Mouse (Mus musculus): ENCODE data around the gene Gm49486. TPM values are rescaled to one million over a fixed set of nuclear protein-coding genes. Genes with fewer than 3 reads are reported as not detected.
"Not testable (repeated sequence)": the region's sequence is repeated elsewhere in the genome, so short reads cannot be mapped to it uniquely, and the experiment has no call there.

The Gm49486 gene
- total RNA-seq, 2 experiments from 2014 or later: 0.20 TPM; not detected in 1

GRCm38 (mm10) chr15:79224685-79225084 is 4.5 kb upstream of the Gm49486 start:
- ATAC-seq (ENCODE audit: poor library complexity, severe bottlenecking): peak; percentile 78

DNA sequence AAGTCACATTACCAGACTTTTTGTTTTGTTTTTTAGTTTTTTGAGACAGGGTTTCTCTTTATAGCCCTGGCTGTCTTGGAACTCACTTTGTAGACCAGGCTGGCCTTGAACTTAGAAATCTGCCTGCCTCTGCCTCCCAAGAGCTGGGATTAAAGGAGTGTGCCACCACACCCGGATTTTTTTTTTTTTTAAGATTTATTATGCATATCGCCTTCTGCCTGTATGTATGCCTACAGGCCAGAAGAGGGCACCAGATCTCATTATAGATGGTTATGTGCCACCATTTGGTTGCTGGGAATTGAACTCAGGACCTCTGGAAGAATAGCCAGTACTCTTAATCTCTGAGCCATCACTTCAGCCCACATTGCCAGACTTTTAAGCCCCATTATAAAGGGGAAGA is 3.4 kb upstream of the Gm49486 start:
- ATAC-seq (ENCODE audit: poor library complexity, severe bottlenecking): not testable (repeated sequence)

DNA sequence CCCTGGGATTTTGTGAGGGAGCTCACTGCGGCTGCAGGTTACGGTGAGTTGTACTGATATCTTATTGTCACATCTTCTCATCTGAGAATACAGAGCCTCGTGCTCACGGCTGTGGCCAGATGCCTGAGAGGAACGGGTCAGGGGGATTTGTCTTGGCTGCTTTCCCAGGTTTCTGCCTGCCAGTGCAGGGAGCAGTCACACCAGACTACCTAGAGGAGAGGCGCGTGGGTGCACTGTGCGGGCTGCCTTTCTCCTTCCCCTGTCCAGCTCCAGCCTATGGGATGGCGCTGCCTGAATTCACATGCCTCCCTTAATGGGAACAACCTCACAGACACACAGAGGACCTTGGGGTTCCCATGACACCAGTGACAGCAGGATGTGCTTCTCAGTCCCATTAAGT is 6.1 kb downstream of the Gm49486 start:
- ATAC-seq (ENCODE audit: poor library complexity, severe bottlenecking): no peak

DNA sequence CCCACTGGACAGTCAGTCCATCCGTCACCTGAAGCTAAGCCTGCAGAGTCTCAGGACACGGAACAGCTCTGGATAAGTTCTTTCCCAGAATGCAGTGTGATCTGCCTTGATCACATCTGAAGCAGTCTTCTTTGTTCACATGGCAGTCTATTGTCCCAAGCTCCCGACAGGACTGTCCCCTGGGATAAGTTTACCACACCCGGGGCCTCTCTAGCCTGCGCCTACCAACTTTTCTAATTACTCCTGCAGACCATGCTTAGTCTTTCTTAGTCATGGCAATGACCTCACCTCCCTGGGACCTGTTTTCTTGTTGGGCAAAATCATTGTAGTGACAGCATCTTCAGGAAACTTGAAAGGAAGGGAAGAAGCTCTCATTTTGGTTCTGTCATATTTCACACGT is 8.8 kb downstream of the Gm49486 start:
- no peak for ATAC-seq (ENCODE audit: poor library complexity, severe bottlenecking)

DNA sequence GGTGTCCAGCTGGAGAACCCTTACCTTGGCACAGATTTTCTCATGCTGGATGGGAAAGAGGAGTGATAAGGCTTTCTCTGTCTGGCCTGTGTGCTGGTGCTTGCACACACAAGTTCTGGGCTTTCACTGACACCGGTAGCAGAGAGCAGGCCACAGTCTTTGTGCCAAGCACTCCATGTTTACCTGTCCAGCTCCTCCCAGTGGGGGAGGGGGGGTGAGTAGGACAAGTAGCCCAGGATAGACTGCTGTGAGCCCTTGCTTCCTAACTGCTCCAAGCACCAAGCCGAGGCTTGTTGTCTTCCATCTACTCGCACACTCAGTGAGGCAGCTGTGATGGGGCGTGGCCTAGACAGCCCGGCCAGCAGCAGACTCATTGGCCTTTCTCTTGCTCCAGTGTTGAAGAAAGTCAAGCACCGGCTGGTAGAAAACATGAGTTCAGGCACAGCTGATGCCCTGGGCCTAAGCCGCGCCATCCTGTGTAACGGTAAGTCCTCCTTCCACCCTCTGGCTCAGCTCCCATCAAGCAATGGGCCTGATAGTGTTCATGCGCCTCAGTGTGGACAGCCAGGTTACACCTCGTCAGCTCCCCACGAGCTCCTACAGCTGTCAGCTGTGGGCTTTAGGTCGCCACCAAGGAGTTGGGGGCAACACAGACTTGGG is 13.5 kb downstream of the Gm49486 start:
- no peak for ATAC-seq (ENCODE audit: poor library complexity, severe bottlenecking)

DNA sequence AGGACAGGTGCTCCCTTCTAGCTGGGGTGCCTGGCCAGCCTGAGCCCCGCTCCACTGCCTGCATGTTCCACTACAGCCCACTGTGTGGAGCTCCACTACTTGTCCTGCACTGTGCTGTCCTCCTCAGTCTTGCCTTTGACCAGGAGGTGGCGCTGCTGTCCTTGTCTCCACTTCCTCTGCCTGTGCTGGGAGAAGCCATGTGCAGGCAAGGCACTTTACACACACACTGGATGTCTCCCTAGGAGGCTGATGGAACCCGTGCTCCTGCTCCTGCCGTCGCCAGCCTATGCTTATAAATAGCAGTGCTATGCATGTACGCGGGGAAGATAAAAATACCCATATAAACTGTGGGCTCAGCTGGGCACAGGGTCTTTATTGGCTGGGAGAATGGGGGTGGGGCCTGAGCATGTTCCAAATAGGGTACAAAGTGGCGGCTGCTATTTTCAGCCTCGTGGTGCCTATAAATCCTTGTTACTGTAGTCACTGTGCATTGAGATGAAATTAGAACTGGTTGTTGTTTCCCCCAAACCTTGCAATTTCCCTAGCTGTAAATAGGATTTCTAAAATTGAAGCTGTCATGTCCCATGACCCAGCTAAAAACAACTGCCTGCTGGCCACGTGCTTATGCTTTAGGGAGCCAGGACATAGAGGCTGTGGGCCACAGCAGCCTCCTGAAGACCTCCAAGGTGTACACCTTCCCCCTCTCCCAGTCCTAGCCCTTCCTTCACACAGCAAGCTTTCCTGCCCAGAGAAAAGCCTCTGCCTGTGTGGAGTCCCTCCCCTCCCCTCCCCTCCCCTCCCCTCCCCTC is 14.2 kb downstream of the Gm49486 start:
- ATAC-seq (ENCODE audit: poor library complexity, severe bottlenecking): peak; percentile 100

DNA sequence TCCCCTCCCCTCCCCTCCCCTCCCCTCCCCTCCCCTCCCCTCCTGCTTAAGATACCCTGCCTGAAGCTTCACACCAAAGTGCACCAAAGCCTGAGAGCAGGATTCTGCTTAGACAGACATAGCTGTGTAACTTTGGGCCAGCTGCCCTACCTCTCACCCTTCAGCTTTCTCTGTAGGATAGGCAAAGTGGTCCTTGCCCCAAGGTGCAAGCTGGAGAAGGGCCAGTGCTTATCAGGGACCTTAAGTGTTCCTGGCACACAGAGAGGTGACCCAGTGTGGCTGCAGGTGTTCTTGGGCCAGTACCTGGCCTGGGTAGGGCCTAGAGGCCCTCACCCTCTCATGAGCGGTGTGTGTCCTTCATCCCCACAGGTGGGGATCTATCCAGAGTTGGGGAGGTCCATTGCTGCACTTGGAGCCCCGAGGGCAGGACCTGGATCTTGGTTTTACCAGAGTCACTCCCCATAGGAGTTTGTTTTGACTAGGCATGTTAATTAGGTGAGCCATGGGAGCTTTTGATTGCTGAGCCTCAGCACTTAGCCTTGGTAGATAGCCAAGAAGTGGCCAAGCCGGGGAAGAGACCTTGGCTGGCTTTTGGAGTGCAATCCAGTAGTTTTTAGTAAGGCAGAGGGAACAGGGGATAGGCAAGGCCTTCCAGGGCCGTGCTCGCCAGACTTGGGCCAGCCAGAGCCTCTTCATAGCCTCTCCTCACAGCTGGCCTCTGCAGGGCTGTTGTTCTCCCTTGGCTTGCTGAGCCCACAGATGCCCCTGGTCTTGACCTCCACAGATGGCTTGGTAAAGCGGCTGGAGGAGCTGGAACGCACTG is 15.1 kb downstream of the Gm49486 start:
- ATAC-seq (ENCODE audit: poor library complexity, severe bottlenecking): no peak

- ATAC-seq (ENCODE audit: poor library complexity, severe bottlenecking): no peak
Observed at GRCm38 (mm10) chr15:79245321-79245720, 16.1 kb downstream of the Gm49486 start.

DNA sequence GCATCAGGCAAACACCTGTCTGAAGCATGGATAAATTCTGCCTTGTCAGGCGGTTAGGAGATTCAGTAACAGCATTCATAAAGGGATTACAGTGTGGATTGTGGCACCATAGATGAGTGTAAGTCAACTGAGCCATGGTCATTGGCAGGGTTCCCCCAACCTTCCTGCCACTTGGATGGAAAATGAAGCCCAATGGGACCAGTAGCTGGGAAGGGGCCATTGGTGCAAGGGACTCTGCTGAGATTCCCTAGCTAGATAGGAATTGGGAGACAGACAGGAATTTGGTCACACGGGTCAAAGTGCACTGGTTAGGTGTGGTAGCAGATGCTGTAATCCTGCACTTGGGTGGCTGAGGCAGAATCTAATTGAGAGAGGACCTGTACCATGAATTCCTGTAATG is 21.0 kb downstream of the Gm49486 start:
- ATAC-seq (ENCODE audit: poor library complexity, severe bottlenecking): no peak

DNA sequence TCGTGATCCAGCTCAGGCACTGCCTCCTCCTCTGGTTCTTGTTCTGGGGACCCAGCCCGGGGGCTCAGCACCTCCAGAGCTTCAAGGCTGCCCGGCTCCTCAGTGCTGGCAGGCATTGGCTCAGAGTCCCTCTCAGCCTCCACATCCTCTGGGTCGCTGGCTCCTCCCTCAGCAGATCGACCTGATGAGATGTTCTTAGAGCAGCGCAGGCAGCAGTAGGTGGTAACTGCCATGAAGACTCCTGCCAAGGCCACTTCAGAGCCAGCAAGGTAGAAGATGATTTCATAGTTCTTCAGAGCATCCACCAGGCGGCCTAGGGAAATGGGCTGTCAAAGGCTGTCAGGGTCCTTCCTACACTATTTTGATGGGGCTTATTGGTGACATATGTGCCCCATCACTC is 22.0 kb downstream of the Gm49486 start:
- ATAC-seq (ENCODE audit: poor library complexity, severe bottlenecking): no peak

DNA sequence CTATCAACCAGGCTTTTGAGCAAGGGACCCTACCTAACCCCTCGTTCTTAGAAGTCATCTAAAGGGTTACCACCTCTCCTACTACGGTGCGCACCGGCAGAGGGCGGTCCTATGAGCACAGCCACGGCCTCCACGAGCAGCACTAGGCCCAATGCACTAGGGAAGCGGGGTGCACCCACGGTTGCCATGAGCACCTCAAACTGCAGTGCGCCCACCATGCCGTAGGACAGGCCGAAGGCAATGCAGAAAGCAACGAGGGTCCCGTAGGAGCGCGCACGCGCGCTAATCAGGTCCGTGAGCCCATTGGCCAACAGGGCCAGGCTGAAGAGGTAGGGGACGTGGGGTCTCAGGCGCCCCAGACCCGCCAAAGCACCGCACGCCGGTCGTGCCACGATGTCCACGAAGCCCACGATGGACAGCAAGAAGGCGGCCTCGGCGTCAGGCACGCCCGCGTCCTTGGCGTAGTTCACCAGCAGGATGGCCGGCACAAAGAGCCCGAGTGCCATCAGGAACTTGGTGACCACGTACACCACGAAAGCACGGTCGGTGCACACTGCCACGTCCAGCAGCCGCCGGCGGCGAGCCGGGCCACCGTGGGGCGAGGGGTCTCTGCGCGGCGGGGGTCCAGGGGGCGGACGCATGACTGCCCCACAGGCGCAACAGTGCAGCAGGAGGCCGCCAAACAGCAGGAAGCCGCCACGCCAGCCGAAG is 22.7 kb downstream of the Gm49486 start:
- no peak for ATAC-seq (ENCODE audit: poor library complexity, severe bottlenecking)

GRCm38 (mm10) chr15:79252580-79252979 is 23.4 kb downstream of the Gm49486 start:
- ATAC-seq (ENCODE audit: poor library complexity, severe bottlenecking): no peak

DNA sequence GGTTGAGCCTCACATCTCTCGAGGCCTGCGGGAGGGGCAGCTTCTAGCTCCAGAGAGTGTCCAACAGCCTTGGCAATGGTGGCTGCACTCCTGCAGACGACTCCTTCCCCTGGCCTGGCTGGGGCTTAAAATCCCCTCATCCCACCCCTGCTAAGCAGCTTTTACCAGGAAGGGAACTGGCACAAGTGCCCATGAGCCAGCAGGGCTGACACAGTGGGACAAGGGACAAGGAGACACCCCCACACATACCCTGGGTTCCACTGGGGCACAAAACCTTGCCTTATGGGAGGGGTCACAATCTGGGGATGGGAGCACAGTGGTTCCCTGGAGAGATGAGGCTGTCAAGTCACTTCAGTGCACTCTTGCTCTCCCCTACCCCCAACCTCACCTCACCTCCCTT is 25.5 kb downstream of the Gm49486 start, which contains the start of gene Slc16a8:
Gene Slc16a8, minus strand, starts transcription at position 101 of the 400 bp plus-strand sequence.
- no peak for ATAC-seq (ENCODE audit: poor library complexity, severe bottlenecking)

DNA sequence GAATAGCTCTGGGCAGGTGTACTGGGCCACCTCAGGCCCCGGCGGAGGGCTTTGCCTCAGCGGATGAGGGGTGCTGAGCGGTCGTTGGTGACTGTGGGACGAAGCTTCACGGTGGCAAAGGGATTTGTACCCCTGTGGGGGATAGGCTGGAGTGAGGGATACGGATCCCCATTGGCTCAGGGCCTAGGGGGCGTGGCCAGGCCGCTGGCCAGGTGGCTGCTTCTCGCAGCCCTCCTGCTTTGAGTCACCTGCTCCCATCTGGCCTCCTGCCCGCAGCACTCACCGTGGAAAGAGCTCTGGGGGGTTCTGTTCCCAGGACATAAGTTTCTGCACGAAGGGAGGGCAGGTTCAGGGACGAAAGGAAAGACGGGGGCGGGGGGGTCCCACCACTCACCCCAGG is 29.3 kb downstream of the Gm49486 start:
- no peak for ATAC-seq (ENCODE audit: poor library complexity, severe bottlenecking)

DNA sequence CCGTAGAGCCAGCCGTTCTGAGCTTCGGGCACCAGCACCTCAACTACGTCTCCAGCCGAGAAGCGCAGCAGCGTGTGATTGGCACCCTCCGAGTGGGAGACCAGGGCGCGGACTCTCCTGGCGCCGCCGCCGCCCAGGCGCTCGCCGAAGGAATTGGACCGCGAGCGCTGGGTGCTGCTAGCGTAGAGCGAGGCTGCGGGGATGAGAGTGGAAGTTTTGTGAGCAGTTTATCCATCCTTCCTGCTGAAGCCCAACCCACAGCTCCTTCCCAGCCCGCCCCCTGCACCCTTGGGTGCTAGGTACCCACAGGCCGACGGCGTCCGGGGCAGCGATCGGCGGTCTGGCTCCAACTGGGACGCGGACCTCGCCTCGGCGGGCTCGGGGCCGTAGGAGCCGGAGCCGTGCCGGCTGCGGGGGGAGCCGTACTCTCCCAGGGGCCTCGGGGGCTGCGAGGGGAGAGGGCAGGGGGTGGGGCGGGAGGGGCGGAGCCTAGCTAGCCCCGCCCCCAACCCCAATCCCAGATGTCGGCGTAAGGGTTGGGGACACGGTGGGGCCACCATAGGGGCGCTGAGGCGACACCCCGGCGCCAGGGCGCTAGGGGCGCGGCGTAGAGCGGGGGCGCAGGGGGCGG is 32.0 kb downstream of the Gm49486 start:
- no peak for ATAC-seq (ENCODE audit: poor library complexity, severe bottlenecking)

GRCm38 (mm10) chr15:79261757-79262156 is 32.6 kb downstream of the Gm49486 start:
- ATAC-seq (ENCODE audit: poor library complexity, severe bottlenecking): no peak

- ATAC-seq (ENCODE audit: poor library complexity, severe bottlenecking): no peak
Observed at GRCm38 (mm10) chr15:79262375-79262774, 33.2 kb downstream of the Gm49486 start.

DNA sequence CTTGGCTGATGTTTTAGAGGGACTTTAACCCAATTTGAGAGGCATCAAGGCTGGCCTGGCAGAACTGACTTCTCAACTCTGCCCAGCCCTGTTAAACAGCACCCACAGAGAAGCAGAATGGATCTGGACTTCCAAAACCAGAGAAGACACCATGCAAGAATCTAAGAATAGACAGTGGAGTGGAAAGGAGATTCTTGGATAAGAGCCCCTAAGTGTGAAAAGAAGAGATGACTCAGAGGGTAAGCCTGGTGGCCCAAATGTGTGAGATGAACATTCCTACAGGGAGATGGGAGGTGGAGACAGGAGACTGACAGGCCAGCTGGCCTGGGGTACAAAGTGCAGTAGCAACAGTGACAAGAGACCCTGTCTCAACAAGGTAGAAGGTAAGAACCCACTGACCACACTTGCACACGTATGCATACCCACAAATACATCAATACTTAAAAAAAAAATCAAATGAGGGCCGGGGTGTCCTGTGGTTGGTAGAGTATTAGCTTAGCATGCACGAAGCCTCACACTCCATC is 33.7 kb downstream of the Gm49486 start:
- no peak for ATAC-seq (ENCODE audit: poor library complexity, severe bottlenecking)

- ATAC-seq (ENCODE audit: poor library complexity, severe bottlenecking): no peak
Observed at GRCm38 (mm10) chr15:79263726-79264125, 34.5 kb downstream of the Gm49486 start.

DNA sequence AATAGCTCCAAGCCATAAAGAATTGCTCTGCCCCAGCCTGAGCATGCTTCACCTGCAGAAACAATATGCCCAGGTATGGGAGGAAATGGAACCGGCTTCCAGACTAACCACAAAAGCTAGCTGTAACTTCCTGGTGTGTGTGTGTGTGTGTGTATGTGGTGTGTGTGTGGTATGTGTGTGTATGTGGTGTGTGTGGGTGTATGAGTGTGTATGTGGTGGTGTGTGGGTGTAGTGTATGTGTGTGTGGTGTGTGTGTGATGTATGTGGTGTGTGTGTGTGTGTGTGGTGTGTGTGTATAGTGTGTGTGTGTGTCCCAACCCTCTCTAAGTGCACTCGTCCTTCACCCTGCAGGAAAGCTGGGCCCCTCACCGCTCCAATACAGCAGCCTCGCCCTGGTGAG is 36.2 kb downstream of the Gm49486 start:
- no peak for ATAC-seq (ENCODE audit: poor library complexity, severe bottlenecking)
